Mouse (Mus musculus): ENCODE data around the gene Neurog1. TPM values are rescaled to one million over a fixed set of nuclear protein-coding genes. Genes with fewer than 3 reads are reported as not detected.

Gene Neurog1
- not detected for polyA plus RNA-seq (2017; shearing (Covaris generic))

GRCm38 (mm10) chr13:56251924-56252619 lies at the start of gene Neurog1:
Gene Neurog1, minus strand, starts transcription at chr13:56252163.

GRCm38 (mm10) chr13:56295943-56296658 lies 44.1 kb upstream of the Neurog1 start, which contains the start of gene Cxcl14:
Gene Cxcl14, minus strand, starts transcription at chr13:56296551.

Other genes with a start within 250 kb of the Neurog1 start
- gene H2afy, start 115.8 kb downstream of the Neurog1 start, polyA plus RNA-seq (2017; shearing (Covaris generic)) = 100 to 1,000 TPM; 417 to 428 TPM
- gene Tifab, start 73.3 kb downstream of the Neurog1 start, polyA plus RNA-seq (2017; shearing (Covaris generic)) = under 1 TPM; 0.41 to 0.91 TPM
- not detected for gene Cxcl14, start 44.4 kb upstream of the Neurog1 start, polyA plus RNA-seq (2017; shearing (Covaris generic))
- gene Gm3045, start 174.4 kb upstream of the Neurog1 start, polyA plus RNA-seq (2017; shearing (Covaris generic)) = not detected
- not detected for gene Slc25a48, start 186.2 kb upstream of the Neurog1 start, polyA plus RNA-seq (2017; shearing (Covaris generic))
- gene Il9, start 230.1 kb upstream of the Neurog1 start, polyA plus RNA-seq (2017; shearing (Covaris generic)) = not detected

Measured in activated CD4-positive, CD25-positive, alpha-beta regulatory T cell (primary cell).